Mouse (Mus musculus): Measurements from ENCODE around the gene Lsm11. TPM values are rescaled to one million over a fixed set of nuclear protein-coding genes. Genes with fewer than 3 reads are reported as not detected.

The Lsm11 gene
- polyA plus RNA-seq, 1 experiment from 2014 or later, result 1.8 TPM

DNA sequence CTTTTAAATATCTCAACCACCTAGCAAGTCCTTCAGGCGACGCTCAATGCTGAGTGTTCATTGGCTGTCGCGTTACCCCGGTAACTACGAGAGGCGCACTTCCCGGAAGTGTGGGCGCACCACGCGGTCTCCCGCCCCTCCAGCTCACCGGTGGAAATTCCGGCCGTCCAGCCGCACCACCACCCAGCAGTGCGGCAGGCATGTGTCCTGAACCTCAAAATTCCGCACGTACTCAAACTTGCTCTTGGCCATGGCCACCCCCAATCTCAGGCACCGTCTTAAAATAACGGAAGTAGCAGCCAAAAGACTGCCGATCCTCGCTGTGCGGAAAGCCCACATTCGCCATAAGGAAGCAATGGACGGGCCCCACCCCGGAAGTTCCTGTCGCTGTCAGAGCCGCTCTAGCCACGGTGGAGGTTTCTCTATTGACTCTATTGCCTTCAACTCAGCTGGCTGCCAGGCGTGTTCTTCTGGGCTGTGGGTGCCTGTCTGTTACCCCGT lies 10.4 kb upstream of the Lsm11 start, which contains the start of gene Thg1l:
TSS of gene Thg1l (minus strand) at position 368 of the 501 bp plus-strand sequence.
- ATAC-seq (peak; percentile 99), DNase-seq (peak; percentile 94)
- H3K36me3 ChIP-seq (replicated peaks; ENCODE audit: insufficient read depth, low read length), result peaks cover 7% of the 10 kb centered on the region; the same call in 1 of the 2 replicates
- under 1% methylated on average over 32 of the region's 32 CpGs for WGBS (ENCODE audit: insufficient replicate concordance)
- peak within 1 kb of the TSS; percentile 76 for H3K4me2 ChIP-seq (ENCODE audit: low read depth, low read length)
- TF ChIP-seq CTCF (IDR thresholded peaks at IDR 0.05; ENCODE audit: low read depth) (no peak), EP300 (IDR thresholded peaks at IDR 0.05; ENCODE audit: low read depth) (peak; percentile 75)
- peaks cover 3% of the 10 kb centered on the region for H3K4me1 ChIP-seq (ENCODE audit: insufficient read depth)
- H3K27me3 ChIP-seq (ENCODE audit: insufficient read depth, low read length), result no peaks in the 10 kb centered on the region
- peak within 1 kb of the TSS; percentile 84 for H3K4me3 ChIP-seq (ENCODE audit: low read depth, low read length)
- peak within 1 kb of the TSS; percentile 62 for H3K9ac ChIP-seq (replicated peaks)
- H3K27ac ChIP-seq (ENCODE audit: low read depth), result peak within 1 kb of the TSS; percentile 64; the same call in 1 of the 2 replicates
- no peaks in the 10 kb centered on the region for H3K9me3 ChIP-seq (ENCODE audit: low read length)

- Histone ChIP-seq H3K4me2 (ENCODE audit: low read depth, low read length) (no peak overlapping the region), H3K9ac (replicated peaks) (no peak overlapping the region), H3K27me3 (ENCODE audit: insufficient read depth, low read length) (no peaks in the 10 kb centered on the region), H3K9me3 (ENCODE audit: low read length) (no peaks in the 10 kb centered on the region), H3K36me3 (replicated peaks; ENCODE audit: insufficient read depth, low read length) (peaks cover 16% of the 10 kb centered on the region), H3K27ac (ENCODE audit: low read depth) (no peak overlapping the region), H3K4me3 (ENCODE audit: low read depth, low read length) (no peak overlapping the region), H3K4me1 (ENCODE audit: insufficient read depth) (peaks cover 9% of the 10 kb centered on the region)
- WGBS (ENCODE audit: insufficient replicate concordance), result 81% methylated on average over 2 of the region's 2 CpGs
- no peak for DNase-seq
- ATAC-seq, result no peak
- TF ChIP-seq EP300 (IDR thresholded peaks at IDR 0.05; ENCODE audit: low read depth), result no peak
- no peak for TF ChIP-seq CTCF (IDR thresholded peaks at IDR 0.05; ENCODE audit: low read depth)
Observed at GRCm38 (mm10) chr11:45947491-45947890, 2.8 kb upstream of the Lsm11 start.

DNA sequence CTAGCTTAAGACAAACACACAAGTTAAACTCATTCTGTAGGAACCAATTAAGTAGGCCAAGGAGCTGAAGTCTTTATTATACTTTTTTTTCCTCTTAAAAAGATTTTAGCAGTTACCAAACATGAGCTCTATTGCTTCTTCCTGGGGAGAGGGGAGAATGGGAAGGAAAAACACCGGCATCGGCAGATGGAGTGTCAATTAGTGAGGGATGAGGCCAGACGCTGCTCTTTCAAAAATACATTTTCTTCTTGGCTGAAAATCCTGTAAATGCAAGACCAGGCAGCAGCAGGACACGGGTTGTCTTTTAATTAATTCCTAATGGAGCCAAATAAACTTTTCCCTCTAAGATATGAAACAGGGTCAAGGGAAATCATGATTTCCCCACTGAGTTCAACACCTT lies 2.1 kb upstream of the Lsm11 start:
- no peak overlapping the region for H3K4me2 ChIP-seq (ENCODE audit: low read depth, low read length)
- no peak for DNase-seq
- peaks cover 16% of the 10 kb centered on the region for H3K36me3 ChIP-seq (replicated peaks; ENCODE audit: insufficient read depth, low read length)
- H3K4me3 ChIP-seq (ENCODE audit: low read depth, low read length), result no peak overlapping the region
- H3K27me3 ChIP-seq (ENCODE audit: insufficient read depth, low read length), result no peaks in the 10 kb centered on the region
- TF ChIP-seq EP300 (IDR thresholded peaks at IDR 0.05; ENCODE audit: low read depth), result no peak
- no peak for TF ChIP-seq CTCF (IDR thresholded peaks at IDR 0.05; ENCODE audit: low read depth)
- peaks cover 9% of the 10 kb centered on the region for H3K4me1 ChIP-seq (ENCODE audit: insufficient read depth)
- 77% methylated on average over 4 of the region's 4 CpGs for WGBS (ENCODE audit: insufficient replicate concordance)
- no peak overlapping the region for H3K27ac ChIP-seq (ENCODE audit: low read depth)
- H3K9ac ChIP-seq (replicated peaks), result no peak overlapping the region
- no peaks in the 10 kb centered on the region for H3K9me3 ChIP-seq (ENCODE audit: low read length)
- no peak for ATAC-seq

DNA sequence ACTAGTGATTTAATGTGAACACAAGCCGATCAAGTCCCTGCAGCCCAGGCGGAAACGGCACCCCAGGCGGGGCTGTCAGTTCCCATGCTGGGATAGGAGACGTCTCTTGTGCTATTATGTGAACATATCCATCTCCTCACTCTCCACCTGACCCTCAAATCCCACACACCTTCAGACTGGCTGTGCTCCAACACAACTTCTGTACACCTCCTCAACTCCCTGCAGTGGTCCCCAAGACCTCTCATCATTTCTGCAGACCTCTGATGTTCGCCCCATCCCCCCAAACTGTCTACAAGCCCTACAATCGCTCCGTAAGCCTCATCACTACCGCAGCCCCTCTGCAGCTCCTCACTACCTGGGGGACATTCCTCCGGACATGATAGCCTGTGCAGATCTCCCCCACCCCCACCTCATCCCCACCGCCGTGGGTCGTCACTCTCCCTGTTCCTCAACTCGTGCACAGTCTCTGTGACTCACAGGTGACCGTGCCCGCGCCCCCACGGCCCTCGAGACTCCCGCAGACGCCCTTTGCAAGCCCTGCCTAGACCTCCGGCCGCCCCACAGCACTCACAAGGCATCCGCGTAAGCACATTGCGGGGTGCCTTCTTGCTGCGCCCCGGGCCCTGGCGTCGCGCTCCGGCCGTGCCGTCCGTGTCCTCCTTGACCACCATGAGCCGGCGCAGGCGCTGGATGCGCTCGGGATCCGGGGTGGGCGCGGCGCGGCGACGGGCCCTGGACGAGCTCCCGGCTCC lies 668 bp downstream of the Lsm11 start:
- H3K4me2 ChIP-seq (ENCODE audit: low read depth, low read length), result peak overlapping the region; percentile 100
- H3K4me3 ChIP-seq (ENCODE audit: low read depth, low read length), result peak overlapping the region; percentile 96
- no peaks in the 10 kb centered on the region for H3K9me3 ChIP-seq (ENCODE audit: low read length)
- H3K27me3 ChIP-seq (ENCODE audit: insufficient read depth, low read length), result no peaks in the 10 kb centered on the region
- H3K9ac ChIP-seq (replicated peaks), result peak overlapping the region; percentile 91
- H3K27ac ChIP-seq (ENCODE audit: low read depth), result peak overlapping the region; percentile 60
- DNase-seq (peak; percentile 37), ATAC-seq (no peak; the same call in 1 of the 2 replicates)
- no peak for TF ChIP-seq CTCF (IDR thresholded peaks at IDR 0.05; ENCODE audit: low read depth)
- TF ChIP-seq EP300 (IDR thresholded peaks at IDR 0.05; ENCODE audit: low read depth), result no peak
- peaks cover 9% of the 10 kb centered on the region for H3K4me1 ChIP-seq (ENCODE audit: insufficient read depth)
- H3K36me3 ChIP-seq (replicated peaks; ENCODE audit: insufficient read depth, low read length), result no peaks in the 10 kb centered on the region; the same call in 1 of the 2 replicates
- WGBS (ENCODE audit: insufficient replicate concordance), result under 1% methylated on average over 49 of the region's 49 CpGs

DNA sequence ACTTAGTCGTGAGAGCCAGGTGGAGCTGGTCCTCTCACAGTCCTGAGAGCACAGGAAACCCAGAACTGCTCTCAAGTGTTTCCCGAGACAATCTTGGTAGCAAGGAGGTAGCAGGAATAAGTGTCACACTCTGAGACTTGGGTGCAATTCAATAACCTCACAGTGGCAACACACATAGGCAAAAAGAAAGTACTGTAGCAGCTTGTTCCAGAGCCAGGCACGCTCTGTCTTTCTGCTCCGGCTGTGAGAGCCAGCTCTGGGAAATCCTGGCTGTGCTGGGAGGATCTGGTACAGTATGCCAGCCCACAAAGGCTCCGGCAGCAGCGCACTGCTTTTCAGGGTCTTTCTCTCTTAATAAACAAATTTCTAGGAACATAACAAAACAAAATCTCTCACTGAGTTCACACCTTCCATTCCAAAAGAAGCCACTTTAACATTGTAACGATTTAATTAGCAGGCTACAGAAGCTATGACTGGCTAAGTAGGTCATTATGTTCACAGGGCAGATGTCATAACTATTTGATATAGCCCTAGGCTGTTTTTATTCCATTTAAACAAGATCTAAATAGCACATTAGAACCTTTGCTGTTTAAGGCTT lies 1.5 kb downstream of the Lsm11 start:
- TF ChIP-seq CTCF (IDR thresholded peaks at IDR 0.05; ENCODE audit: low read depth), result no peak
- no peak for TF ChIP-seq EP300 (IDR thresholded peaks at IDR 0.05; ENCODE audit: low read depth)
- H3K4me1 ChIP-seq (ENCODE audit: insufficient read depth), result peaks cover 9% of the 10 kb centered on the region
- WGBS (ENCODE audit: insufficient replicate concordance), result 76% methylated on average over 7 of the region's 7 CpGs
- no peaks in the 10 kb centered on the region for H3K27me3 ChIP-seq (ENCODE audit: insufficient read depth, low read length)
- no peak overlapping the region for H3K27ac ChIP-seq (ENCODE audit: low read depth)
- peak overlapping the region; percentile 96; the same call in 1 of the 2 replicates for H3K4me3 ChIP-seq (ENCODE audit: low read depth, low read length)
- ATAC-seq (no peak), DNase-seq (no peak)
- peak overlapping the region; percentile 91; the same call in 1 of the 2 replicates for H3K9ac ChIP-seq (replicated peaks)
- no peaks in the 10 kb centered on the region; the same call in 1 of the 2 replicates for H3K36me3 ChIP-seq (replicated peaks; ENCODE audit: insufficient read depth, low read length)
- no peaks in the 10 kb centered on the region for H3K9me3 ChIP-seq (ENCODE audit: low read length)
- peak overlapping the region; percentile 100 for H3K4me2 ChIP-seq (ENCODE audit: low read depth, low read length)

GRCm38 (mm10) chr11:45942281-45942680 lies 2.5 kb downstream of the Lsm11 start:
- H3K9me3 ChIP-seq (ENCODE audit: low read length), result no peaks in the 10 kb centered on the region
- H3K27ac ChIP-seq (ENCODE audit: low read depth), result no peak overlapping the region
- no peak for TF ChIP-seq CTCF (IDR thresholded peaks at IDR 0.05; ENCODE audit: low read depth)
- no peak for TF ChIP-seq EP300 (IDR thresholded peaks at IDR 0.05; ENCODE audit: low read depth)
- H3K4me1 ChIP-seq (ENCODE audit: insufficient read depth), result peaks cover 9% of the 10 kb centered on the region
- H3K27me3 ChIP-seq (ENCODE audit: insufficient read depth, low read length), result no peaks in the 10 kb centered on the region
- H3K4me2 ChIP-seq (ENCODE audit: low read depth, low read length), result no peak overlapping the region
- H3K36me3 ChIP-seq (replicated peaks; ENCODE audit: insufficient read depth, low read length), result no peaks in the 10 kb centered on the region
- WGBS (ENCODE audit: insufficient replicate concordance), result 91% methylated on average over 7 of the region's 7 CpGs
- H3K4me3 ChIP-seq (ENCODE audit: low read depth, low read length), result no peak overlapping the region
- ATAC-seq, result no peak
- H3K9ac ChIP-seq (replicated peaks), result no peak overlapping the region
- DNase-seq, result no peak

Measured in liver, postnatal 0 days (tissue).